Mouse (Mus musculus): ENCODE measurements around the gene Pmm1.

Pmm1 gene

DNA sequence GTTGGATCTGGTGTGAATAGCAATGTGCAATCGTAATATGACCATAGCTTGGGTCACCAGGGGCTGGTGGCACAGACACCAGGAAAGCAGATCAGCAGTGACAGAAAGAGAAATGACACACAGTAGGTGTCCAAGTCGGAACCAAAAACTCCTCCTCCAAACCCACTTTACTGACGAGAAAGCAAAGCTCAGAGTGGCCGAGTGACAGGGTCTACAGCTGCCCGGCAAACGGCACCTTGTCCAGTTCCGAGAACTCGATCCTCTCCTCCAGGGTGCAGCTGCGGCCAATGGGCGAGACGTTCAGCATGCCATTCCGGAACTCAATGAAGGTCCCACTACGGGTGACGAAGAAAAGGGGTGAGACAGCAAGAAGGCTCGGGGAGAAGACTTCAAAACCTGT is 5.3 kb downstream of the Pmm1 start:
- no peak for DNase-seq

DNA sequence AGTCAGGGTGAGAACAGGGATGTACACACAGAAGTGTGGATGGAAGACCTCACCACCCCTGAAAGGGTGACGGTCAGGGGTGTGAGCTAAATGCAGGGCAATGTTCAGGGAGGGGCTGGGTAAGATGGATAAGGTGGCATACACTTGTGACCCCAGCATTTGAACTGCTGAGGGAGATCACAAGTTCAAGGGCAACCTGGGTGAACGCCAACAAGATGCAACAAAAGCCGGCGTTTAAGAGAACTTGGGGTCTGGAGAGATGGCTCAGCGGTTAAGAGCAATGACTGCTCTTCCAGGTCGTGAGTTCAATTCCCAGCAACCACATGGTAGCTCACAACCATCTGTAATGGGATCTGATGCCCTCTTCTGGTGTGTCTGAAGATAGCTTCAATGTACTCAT is 6.0 kb downstream of the Pmm1 start:
- DNase-seq = peak in 1 of 2 experiments; percentile 19

DNA sequence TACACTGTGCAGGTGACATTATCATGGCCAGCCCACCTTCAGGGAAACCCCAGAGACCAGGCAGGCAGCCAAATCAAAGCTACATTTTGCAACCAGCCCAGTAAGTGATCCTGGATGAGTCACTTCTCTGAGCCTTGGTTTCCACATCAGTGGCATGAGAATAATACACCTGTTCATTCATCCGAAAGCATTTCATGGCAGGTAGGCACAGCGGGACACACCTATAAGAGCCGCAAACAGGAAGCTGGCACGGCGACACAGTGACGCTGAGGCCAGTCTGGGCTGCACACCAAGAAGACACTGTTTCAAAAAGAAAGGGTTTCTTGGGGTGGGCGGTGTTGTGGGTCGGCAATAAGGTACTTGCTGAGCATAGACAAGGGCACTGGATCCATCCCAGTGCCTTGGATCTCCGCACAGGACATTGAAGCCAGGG is 6.6 kb downstream of the Pmm1 start:
- no peak for DNase-seq

DNA sequence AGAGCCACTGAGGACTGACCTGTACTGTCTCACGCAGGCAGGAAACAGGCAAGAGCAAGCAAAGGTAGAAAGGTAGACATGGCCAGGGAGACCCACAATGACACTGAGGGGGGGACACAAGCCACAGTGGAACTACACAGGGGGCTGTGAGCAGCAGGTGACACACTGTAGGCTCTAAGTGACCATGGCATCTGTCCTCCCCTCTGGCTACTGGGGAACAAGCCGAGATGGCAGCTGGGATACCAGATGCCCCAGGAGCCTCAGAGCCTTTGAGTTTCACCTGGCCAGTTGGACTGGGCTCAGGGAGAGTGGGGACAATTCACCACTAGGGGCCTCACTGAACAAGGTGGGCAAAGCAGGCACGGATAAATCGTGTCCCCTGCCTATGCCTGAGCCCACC is 8.4 kb downstream of the Pmm1 start:
- DNase-seq = no peak

DNA sequence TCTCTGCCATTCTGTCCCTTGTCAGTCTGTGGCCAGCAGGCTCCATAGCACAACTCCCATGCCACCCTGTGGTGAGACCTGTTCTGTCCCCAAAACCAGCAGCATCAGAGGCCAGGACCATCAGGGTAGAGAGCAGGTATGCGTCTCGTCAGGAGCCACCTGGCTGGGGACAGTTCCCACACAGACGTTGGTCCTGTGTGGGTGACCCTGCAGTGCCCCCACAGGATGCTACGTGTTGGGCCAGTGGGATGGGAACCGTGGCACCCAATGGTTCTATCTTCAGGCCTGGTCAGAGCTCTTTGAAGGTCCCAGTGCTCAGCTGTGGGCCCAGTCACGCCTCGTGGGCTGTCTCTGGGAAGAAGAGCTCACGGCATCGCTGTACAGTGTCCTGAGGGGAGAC is 9.6 kb downstream of the Pmm1 start:
- DNase-seq = no peak

DNA sequence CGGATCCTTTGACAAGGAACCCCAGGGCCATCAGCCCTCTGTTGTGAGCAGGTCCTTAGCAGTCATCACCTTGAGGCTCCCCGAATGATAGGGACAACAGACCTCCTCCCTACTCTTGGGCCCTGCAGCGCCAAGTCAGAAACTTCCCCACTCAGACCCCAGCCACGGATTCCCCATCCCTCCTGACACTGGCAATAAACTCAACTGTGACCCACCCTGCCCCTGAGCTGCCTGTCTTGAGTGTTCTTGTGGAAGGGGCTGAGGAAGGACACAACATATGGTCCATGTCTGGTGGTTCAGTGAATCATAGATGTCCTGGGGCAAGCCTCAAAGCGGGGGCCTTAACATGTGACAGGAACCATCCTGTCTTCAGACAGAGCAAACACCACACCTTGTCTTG is 10.0 kb downstream of the Pmm1 start:
- DNase-seq = no peak

DNA sequence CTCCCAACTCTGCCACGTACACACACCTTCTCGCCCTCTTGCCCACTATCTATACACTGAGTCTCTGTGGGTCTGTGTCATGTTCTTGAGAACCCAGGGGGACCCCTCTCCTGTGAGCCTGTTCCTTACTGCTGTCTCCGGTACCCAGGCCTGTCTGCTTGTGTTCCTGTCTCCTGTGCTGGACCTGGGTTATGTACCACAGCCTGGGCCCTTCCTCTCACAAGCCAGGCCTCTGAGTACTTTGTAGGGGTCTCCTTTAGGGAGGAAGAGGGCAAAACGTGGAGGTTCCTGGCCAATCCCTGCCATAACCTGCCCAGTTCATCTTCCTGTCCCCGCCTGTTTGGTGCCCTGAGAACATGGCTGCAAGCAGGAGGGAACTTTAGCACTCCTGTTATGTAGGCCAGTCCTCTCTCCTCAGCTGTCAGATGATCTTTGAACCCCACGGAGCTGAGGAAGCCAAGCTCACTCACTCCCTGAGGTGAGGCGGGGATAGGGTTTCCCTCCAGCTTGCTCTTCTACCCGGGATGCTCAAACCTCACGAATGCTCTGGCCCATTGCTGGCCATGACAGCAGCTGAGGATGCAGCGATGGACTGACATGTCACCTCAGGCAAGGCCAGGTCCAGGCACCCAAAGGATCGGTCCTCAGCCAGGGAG is 11.1 kb downstream of the Pmm1 start:
- DNase-seq = no peak

DNA sequence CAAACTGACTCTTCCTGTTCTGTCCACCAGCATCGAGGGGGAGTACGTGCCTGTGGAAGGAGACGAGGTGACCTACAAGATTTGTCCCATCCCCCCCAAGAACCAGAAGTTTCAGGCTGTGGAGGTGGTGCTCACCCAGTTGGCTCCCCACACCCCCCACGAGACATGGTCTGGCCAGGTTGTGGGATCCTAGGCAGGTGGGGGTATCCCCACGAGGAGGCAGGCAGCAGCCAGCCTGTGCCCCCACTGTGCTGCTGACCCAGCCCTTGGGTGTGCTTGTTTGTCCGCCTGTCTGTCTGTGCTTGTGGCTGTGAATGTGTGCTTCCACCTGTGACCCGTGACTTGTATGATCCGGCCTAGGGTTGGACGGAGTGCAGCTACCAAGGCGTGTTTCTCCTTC is 11.7 kb downstream of the Pmm1 start:
- DNase-seq = no peak

DNA sequence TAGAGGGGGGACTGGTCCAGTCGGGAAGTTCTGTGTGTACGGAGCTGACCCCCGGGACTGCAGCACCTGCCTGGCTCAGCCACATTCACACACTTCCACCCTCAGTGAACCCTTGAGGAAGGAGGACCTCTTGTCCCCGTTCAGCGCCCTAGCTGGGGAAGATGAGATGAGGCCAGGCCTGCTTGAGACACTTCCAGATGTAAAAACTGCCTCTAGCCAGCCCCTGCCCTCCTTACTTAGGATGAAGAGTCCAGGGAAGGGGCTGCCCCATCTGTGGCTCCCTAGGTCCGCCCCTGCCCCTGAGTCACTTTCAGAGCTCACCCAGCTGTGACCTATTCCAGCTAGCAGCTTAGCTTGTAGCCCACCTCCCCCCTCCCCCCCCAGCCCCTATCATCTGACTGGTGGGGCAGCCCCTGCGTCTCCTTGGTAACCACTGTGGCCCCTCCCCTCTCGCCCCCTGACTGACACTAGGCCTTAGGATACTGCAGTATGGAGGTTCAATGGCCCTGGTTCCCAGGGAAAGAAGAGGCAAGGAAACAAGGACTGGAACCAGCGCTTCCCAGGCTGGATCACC is 17.5 kb downstream of the Pmm1 start:
- DNase-seq = no peak

DNA sequence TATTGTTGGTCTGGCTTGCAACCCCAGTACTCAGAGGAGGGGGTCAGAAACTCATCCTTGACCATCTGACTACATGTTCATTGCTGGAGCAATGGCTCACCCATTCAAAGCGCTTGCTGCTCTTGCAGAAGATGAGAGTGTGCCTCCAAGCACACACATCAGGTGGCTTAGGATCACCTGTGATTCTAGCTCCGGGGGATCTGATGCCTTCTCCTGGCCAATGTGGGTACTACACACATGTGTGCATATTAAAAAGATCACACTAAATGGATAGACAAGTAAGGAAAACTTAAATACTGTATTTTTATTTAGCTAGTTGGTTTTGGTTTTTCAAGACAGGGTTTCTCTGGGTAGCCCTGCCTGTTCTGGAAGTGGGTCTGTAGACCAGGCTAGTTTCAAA is 19.7 kb downstream of the Pmm1 start:
- DNase-seq = no peak

DNA sequence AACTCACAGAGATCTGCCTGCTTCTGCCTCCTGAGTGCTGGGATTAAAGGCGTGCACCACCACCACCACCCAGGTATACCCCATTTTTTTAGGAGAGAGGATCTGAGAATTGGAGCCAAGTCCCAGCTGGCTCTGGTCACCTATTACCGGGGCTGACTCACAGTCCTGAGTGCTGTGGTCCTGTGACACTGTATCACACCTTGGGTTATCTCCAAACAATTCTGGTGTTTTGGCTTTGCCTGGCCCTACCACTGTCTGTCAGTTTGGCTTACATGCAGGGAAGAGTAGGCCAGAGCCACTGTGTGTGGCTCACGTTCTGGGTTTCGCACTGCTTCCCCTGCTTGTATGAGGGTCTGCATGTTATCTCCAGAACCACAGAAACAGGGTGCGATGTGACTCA is 20.5 kb downstream of the Pmm1 start:
- no peak for DNase-seq

DNA sequence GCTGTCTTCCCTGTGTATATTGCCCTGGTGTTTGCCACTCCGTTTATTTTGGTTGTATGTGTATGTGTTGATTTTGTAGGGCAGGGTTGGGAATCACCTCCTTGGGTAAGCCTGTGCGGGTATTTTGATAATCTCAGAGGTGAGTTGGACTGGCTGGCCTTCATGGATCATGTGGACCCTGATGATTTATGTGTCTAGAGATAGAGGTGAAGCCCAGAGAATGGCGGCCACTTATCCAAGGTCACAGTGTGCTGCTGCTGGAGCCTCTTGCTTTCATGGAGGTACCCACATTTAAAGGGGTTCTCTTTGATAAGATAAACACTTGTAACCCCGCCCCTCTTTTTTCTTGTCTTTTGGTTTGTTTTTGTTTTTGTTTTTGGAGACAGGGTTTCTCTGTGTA is 21.0 kb downstream of the Pmm1 start:
- DNase-seq = no peak

DNA sequence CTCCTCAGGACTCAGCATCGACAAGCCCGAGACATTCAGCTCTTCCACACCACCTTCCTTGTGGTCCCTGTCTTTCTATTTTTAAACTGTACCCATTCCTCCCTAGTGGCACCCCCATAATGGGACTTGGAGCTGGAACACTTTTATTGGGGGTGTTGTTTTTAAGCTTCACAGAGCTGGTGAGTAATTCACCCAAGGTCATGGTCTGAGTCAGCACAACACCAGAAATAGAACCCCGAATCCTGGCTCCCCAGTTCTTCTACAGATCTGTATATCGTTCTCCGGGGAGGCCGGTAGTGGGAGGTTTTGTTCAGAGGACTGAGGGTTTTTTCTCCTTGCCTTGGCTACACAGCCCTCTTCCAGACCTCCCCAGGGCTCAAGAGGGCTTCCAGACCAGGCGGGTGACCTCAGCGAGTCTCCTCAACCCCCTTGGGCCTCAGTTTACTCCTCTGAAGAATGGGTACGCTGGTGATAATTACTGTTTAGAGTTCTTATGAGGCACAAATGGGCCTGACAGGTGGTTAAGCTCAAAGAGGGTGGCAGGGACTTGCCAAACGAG is 21.5 kb downstream of the Pmm1 start:
- no peak for DNase-seq

DNA sequence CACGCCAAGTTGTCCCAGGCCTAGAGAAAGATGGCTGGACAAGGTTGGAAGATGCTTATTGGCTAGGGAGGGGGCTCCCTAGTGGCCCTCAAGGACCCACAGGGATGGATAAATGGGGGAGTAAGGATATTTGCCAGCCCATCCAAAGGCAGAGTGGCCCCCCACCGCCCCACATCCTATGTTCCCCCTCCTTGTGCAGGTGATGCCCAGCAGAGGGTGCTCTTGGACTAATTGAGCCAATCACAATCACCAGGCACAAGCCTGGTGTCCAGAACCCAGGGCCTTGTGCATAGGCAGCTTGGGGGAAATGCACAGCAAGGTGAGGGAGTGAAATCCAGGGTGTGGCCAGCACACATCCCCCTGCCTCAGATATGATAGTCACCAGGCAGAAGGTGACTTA is 22.5 kb downstream of the Pmm1 start:
- DNase-seq = peak in 1 of 2 experiments; percentile 42

DNA sequence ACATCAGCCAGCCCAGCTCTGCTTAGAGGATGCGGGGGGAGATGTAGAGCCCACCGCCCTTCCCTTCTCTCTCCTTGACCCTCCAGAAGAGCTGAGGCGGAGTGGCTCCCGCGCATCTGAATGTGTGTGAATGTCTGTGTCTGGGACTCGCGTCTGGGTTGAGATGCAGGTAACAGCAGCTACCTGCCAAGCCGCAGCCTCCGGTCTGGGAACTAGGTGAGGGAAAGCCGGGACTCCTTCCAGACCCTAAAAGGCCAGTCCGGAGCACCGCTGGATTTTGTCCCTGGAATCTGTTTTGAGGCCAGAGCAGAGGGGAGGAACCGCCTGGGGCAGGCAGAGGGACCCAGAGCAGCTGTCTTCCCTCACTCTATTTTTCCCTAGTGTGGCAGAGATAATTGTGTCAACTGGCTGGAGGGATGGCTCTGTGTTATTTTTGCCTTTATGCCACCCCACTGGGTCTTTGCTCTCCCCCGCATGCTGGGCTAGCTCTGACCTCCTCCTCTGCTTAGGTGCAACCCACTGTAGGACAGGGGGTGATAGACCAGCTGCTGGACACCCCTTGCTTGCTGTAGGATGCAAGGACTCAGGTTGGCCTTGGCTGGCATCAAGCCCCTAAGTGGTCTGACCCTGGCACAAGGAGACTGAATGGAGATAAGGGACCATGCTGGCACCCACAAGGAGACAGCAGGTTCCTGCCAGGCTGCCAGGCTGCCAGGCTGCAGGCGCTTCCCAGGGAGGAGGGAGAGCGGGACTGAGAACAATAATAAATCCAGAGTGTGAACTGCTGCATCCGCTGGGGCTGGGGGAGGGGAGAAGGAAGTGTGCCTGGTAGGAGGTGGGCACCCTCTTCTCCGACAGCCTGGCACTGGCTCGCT is 23.4 kb downstream of the Pmm1 start:
- peak; percentile 35 to 54 for DNase-seq

DNA sequence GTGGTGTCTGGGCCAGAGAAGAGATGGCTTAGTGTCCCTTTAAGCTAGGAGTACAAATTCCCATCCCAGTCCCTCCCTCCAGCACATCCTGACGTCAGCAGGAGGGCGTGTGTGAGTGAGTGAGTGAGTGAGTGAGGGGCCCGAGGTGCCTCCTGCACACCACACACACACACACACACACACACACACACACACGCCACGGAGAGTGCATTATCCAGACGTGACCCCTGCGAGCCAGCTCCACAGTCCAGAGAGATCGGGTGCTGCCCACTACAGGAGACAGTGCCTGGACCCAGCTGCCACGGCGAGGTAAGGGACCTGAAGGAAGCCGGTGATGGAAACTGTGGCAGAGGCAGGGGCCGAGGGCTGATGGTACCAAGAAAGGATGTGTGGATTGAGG is 24.1 kb downstream of the Pmm1 start, which contains the start of gene Csdc2:
TSS of gene Csdc2 (plus strand) at position 81 of the 400 bp plus-strand sequence.
- DNase-seq = peak; percentile 40 to 62

DNA sequence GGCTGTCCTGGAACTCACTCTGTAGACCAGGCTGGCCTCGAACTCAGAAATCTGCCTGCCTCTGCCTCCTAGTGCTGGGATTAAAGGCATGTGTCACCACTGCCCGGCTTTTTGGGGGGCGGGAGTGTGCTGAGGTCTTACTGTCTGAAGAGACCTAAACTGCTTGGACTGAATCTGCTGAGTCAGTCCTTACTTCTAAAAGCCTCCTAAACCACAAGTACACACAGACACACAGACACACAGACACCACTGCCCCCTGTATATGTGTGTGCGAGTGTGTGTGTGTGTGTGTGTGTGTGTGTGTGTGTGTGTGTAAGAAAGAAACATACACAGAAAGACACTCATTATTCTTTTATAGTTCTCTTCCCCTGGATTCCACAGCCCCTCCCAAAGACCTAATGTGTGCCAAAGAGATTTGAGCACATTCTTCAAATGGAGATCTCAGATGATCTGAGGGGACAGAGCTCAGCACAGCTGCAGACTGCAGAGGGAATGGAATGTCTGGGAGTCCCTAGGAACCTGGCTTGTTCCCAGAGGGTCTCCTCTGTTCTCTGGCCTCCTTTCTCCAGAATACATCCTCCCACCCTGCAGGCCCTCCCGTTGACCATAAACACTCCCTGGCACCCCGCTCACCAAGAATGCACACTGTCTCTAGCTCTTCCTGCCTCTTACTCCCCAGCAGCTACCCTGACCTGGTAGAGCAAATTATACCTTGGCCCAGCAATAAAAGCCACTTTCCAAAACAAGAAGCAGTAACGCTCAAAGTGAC is 24.7 kb downstream of the Pmm1 start:
- no peak for DNase-seq

DNA sequence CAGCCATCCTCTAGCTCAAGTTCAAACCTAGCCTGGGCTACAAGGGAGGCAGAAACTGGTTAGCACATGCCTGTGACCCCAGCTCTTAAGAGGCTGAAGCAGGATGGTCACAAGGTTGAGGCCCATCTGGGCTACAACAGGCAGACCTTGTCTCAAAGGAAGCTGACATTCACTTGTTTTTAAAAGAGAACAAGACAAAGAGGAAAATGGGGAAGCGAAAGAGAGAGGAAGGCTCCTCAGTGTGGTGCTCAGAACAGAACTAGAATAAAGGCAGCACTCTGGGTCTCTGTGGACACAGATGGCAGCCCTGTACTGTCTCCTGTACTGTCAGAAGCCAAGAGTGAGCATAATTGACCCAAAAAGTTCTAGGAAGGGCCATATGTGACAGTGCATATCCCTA is 26.7 kb downstream of the Pmm1 start:
- DNase-seq = no peak

DNA sequence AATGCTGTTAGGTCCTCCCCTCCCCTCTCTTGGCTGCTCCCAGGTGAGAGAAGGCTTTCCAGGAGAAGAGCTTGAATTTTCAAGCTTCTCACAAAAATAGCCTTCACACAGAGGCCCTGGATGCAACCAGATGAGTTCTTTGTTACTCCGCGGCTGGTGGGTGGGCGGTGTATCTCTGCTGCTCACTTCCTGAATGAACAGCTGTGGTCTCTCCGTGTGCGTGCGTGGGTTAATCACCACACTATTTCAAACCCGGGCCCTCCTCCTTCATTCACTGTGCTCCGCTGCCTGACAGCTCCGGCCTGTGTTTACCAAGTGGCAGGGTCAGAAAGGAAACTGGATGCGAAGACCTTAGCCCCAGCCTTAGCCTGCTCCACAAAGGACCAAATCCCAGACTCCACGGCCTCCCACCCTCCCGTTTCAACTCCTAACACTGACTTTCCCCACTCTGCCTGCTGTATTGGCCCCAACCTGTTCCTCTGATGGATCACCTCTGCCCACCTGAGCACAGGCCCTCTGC is 27.7 kb downstream of the Pmm1 start:
- peak; percentile 26 to 46 for DNase-seq

DNA sequence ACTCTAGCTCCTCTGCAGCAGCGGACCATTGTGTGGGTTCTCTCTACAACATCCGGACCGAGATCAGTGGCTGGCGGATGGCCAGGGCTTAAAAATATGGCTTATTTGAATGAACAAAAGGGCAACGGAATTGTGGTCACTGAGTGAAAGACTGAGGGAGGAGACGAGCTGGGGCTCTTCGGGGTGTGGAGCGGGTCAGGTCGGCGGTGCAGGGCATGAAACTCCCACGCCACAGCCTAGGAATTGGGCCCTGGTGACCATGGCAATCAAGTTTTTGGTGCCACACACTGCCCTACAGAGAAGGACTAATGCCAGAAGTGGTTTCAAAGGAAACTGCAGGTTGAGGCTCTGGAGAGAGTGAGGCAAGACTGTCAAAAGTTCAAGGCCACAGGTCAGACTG is 32.5 kb downstream of the Pmm1 start:
- peak; percentile 65 to 69 for DNase-seq

DNA sequence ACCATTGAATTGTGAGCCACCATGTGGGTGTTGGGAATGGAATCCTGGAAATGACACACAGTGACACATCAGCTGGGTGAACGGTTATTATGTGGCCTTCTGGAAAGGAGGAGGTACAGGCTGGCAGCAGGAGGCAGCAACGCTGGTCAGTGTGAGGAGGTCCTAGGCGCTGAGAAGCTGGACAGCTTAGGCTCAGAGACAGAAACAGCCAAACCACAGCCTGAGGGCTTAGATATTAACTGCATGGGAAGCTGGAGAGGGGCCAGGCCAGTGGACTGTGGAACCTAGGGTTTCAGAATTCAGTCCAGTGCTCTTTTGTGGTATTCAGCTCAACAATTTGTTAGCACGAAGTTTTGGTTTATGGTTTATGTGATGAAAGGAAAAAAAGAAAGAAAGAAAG is 33.0 kb downstream of the Pmm1 start:
- DNase-seq = no peak

DNA sequence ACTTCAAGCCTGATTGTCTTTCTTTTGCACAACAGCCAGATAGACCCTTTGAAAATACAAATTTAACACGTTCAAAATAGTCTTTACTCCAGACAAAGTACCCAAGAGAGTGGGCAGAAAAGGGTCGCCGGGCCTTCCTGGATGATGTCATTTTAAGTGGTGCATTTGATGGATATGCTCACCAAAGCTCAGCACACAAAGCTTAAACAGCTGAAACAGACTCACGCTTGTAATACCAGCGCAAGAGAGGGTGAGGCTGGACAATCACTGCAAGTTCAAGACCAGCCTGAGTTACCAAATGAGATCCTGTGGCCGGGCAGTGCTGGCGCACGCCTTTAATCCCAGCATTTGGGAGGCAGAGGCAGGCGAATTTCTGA is 34.3 kb downstream of the Pmm1 start:
- DNase-seq = no peak
